Mouse (Mus musculus) forebrain, embryonic 16.5 days (tissue): Measurements from ENCODE around the gene Hopx. TPM values are rescaled to one million over a fixed set of nuclear protein-coding genes. Genes with fewer than 3 reads are reported as not detected.

Experiments
- polyA plus RNA-seq: library from polyadenylated mRNA; unstranded; fragments of >200 nt; fragmentation: Nextera tagmentation; extraction: Ambion mirVana; gene quantifications from 2 replicates; pipeline ENCODE4 v1.2.1, GENCODE M21; 2015

The Hopx gene
- polyA plus RNA-seq, 1 experiment from 2014 or later = 1.2 TPM

Other genes with a start within 250 kb of the Hopx start
- 25.7 and 28.1 TPM in 2 replicates for gene Aasdh, start 209.6 kb downstream of the Hopx start, polyA plus RNA-seq
- gene Paics, start 163.8 kb downstream of the Hopx start, polyA plus RNA-seq = 213 and 233 TPM in 2 replicates
- 15.5 and 17.1 TPM in 2 replicates for gene Ppat, start 163.5 kb downstream of the Hopx start, polyA plus RNA-seq
- gene Srp72, start 140.4 kb downstream of the Hopx start, polyA plus RNA-seq = 87.7 and 90.1 TPM in 2 replicates
- gene Arl9, start 111.1 kb downstream of the Hopx start, polyA plus RNA-seq = not detected in 2 replicates
- 0.25 and 0.80 TPM in 2 replicates for gene Thegl, start 99.1 kb downstream of the Hopx start, polyA plus RNA-seq
- gene Spink2, start 96.3 kb upstream of the Hopx start, polyA plus RNA-seq = 0.35 and 0.61 TPM in 2 replicates
- gene Rest, start 150.4 kb upstream of the Hopx start, polyA plus RNA-seq = 6.7 and 8.1 TPM in 2 replicates
- 41.0 and 46.7 TPM in 2 replicates for gene Noa1, start 195.0 kb upstream of the Hopx start, polyA plus RNA-seq
- 74.8 and 84.3 TPM in 2 replicates for gene Polr2b, start 195.0 kb upstream of the Hopx start, polyA plus RNA-seq